Mouse (Mus musculus) cerebellum, adult 9-10 months (tissue): ENCODE data around the gene Fcgr2b.

Experiments used
- DNase-seq: peaks from one replicate; pipeline ENCODE4 v3.0.0; 2022

Fcgr2b gene

GRCm38 (mm10) chr1:170924485-170924884 is 51.9 kb downstream of the Fcgr2b start:
- no peak for DNase-seq

GRCm38 (mm10) chr1:170919308-170919707 is 57.0 kb downstream of the Fcgr2b start:
- no peak for DNase-seq

GRCm38 (mm10) chr1:170915657-170916056 is 60.7 kb downstream of the Fcgr2b start:
- DNase-seq = no peak

GRCm38 (mm10) chr1:170912891-170913615 is 63.3 kb downstream of the Fcgr2b start, which contains the start of gene Fcrlb:
Fcrlb (minus strand) TSS chr1:170912941.
- no peak for DNase-seq

GRCm38 (mm10) chr1:170911907-170912660 is 64.3 kb downstream of the Fcgr2b start:
- no peak for DNase-seq
